Mouse (Mus musculus): ENCODE measurements around the gene Nrd1. TPM values are rescaled to one million over a fixed set of nuclear protein-coding genes. Genes with fewer than 3 reads are reported as not detected.

Gene Nrd1
- total RNA-seq (2021), result 100 to 1,000 TPM; 137 to 158 TPM
- long read RNA-seq, experiment 1, full-length matches to known transcripts, result 65 of 82 reads
- long read RNA-seq, experiment 1, partial matches to known transcripts, result 5 of 82 reads
- long read RNA-seq, experiment 1, other reads (novel, unspliced or antisense), result 12 of 82 reads
- long read RNA-seq, experiment 2, full-length matches to known transcripts, result 31 of 61 reads
- long read RNA-seq, experiment 2, partial matches to known transcripts, result 11 of 61 reads
- long read RNA-seq, experiment 2, other reads (novel, unspliced or antisense), result 19 of 61 reads

GRCm38 (mm10) chr4:108999999-109000950 is at the start of gene Nrd1:
TSS of gene Nrd1 (plus strand) at chr4:109000655.
- Histone ChIP-seq H3K4me3 (peak within 1 kb of the TSS; percentile 58), H3K27ac (peak within 1 kb of the TSS; percentile 98)
- intact Hi-C loops (cut with DNase I), result no loop called here
- TF ChIP-seq CTCF (IDR thresholded peaks at IDR 0.05), result no peak
- peak; percentile 98 for DNase-seq (ENCODE audit: extremely low spot score in 1 of 2, low spot score in 2 of 2)

- no peak for DNase-seq (ENCODE audit: extremely low spot score in 1 of 2, low spot score in 2 of 2)
- H3K27ac ChIP-seq, result no peak overlapping the region
- no peak for TF ChIP-seq CTCF (IDR thresholded peaks at IDR 0.05)
- no peak overlapping the region for H3K4me3 ChIP-seq
- intact Hi-C loops (cut with DNase I), result no loop called here
Observed at GRCm38 (mm10) chr4:108951663-108952062, 48.8 kb upstream of the Nrd1 start.

- H3K27ac ChIP-seq, result no peak overlapping the region
- no peak for DNase-seq (ENCODE audit: extremely low spot score in 1 of 2, low spot score in 2 of 2)
- no peak for TF ChIP-seq CTCF (IDR thresholded peaks at IDR 0.05)
Observed at GRCm38 (mm10) chr4:108959696-108960095, 40.8 kb upstream of the Nrd1 start.

GRCm38 (mm10) chr4:108960619-108961460 is 39.6 kb upstream of the Nrd1 start:
- Histone ChIP-seq H3K4me3 (no peak overlapping the region), H3K27ac (no peak overlapping the region)
- intact Hi-C loops (cut with DNase I), result no loop called here
- no peak for DNase-seq (ENCODE audit: extremely low spot score in 1 of 2, low spot score in 2 of 2)
- no peak for TF ChIP-seq CTCF (IDR thresholded peaks at IDR 0.05)

More at GRCm38 (mm10) chr4:108959696-108960095, 40.8 kb upstream of the Nrd1 start:
- H3K4me3 ChIP-seq, result no peak overlapping the region
- intact Hi-C loops (cut with DNase I), result no loop called here

GRCm38 (mm10) chr4:108963017-108963416 is 37.4 kb upstream of the Nrd1 start:
- Histone ChIP-seq H3K27ac (no peak overlapping the region), H3K4me3 (no peak overlapping the region)
- intact Hi-C loops (cut with DNase I), result no loop called here
- TF ChIP-seq CTCF (IDR thresholded peaks at IDR 0.05), result no peak
- no peak for DNase-seq (ENCODE audit: extremely low spot score in 1 of 2, low spot score in 2 of 2)

- no peak for DNase-seq (ENCODE audit: extremely low spot score in 1 of 2, low spot score in 2 of 2)
- intact Hi-C loops (cut with DNase I), result no loop called here
- no peak overlapping the region for H3K27ac ChIP-seq
- TF ChIP-seq CTCF (IDR thresholded peaks at IDR 0.05), result no peak
- no peak overlapping the region for H3K4me3 ChIP-seq
Observed at GRCm38 (mm10) chr4:108969517-108969916, 30.9 kb upstream of the Nrd1 start.

GRCm38 (mm10) chr4:108971054-108971453 is 29.4 kb upstream of the Nrd1 start:
- H3K4me3 ChIP-seq, result no peak overlapping the region
- no peak for TF ChIP-seq CTCF (IDR thresholded peaks at IDR 0.05)
- intact Hi-C loops (cut with DNase I), result no loop called here
- no peak for DNase-seq (ENCODE audit: extremely low spot score in 1 of 2, low spot score in 2 of 2)
- H3K27ac ChIP-seq, result no peak overlapping the region

GRCm38 (mm10) chr4:108976458-108977071 is 23.9 kb upstream of the Nrd1 start:
- H3K27ac ChIP-seq, result no peak overlapping the region
- no peak overlapping the region for H3K4me3 ChIP-seq
- intact Hi-C loops (cut with DNase I), result loop anchor here (1.0 to 5.0 kb wide), 2 partner anchors 106 to 179 kb away; no protein-coding TSS in a partner anchor
- TF ChIP-seq CTCF (IDR thresholded peaks at IDR 0.05), result peak; percentile 82
- DNase-seq (ENCODE audit: extremely low spot score in 1 of 2, low spot score in 2 of 2), result peak; percentile 55 to 57

GRCm38 (mm10) chr4:108986833-108987472 is 13.5 kb upstream of the Nrd1 start:
- DNase-seq (ENCODE audit: extremely low spot score in 1 of 2, low spot score in 2 of 2), result no peak
- Histone ChIP-seq H3K27ac (no peak overlapping the region), H3K4me3 (no peak overlapping the region)
- intact Hi-C loops (cut with DNase I), result no loop called here
- TF ChIP-seq CTCF (IDR thresholded peaks at IDR 0.05), result peak; percentile 4; the same call in 1 of the 2 replicates

- no peak overlapping the region for H3K27ac ChIP-seq
- no peak for TF ChIP-seq CTCF (IDR thresholded peaks at IDR 0.05)
- no peak overlapping the region for H3K4me3 ChIP-seq
- no peak for DNase-seq (ENCODE audit: extremely low spot score in 1 of 2, low spot score in 2 of 2)
- intact Hi-C loops (cut with DNase I), result no loop called here
Observed at GRCm38 (mm10) chr4:108987473-108987842, 13.0 kb upstream of the Nrd1 start.

GRCm38 (mm10) chr4:108989430-108989829 is 11.0 kb upstream of the Nrd1 start:
- intact Hi-C loops (cut with DNase I), result no loop called here
- no peak for DNase-seq (ENCODE audit: extremely low spot score in 1 of 2, low spot score in 2 of 2)
- H3K27ac ChIP-seq, result no peak overlapping the region
- no peak for TF ChIP-seq CTCF (IDR thresholded peaks at IDR 0.05)
- H3K4me3 ChIP-seq, result no peak overlapping the region

Measured in left cerebral cortex, adult 2 months (tissue).